Mouse (Mus musculus) heart, adult 2 months (tissue): ENCODE measurements around the gene Trrap.

Experiments used
- CTCF ChIP-seq: fragments of 200-600 bp; IDR thresholded peaks from 2 replicates; pipeline ENCODE4 v1.8.1; 2022; ENCODE audit warnings: antibody characterized with exemption, mild to moderate bottlenecking, moderate library complexity
- EP300 ChIP-seq: fragments of 200-500 bp; IDR thresholded peaks from 2 replicates; pipeline ENCODE4 v1.6.1; 2011; ENCODE audit warnings: low read depth, low read length, control low read depth; ENCODE audit not compliant: insufficient read depth
- POLR2A ChIP-seq: fragments of 200-500 bp; IDR thresholded peaks from 2 replicates; pipeline ENCODE4 v1.6.1; 2011; ENCODE audit warnings: mild to moderate bottlenecking, low read depth, low read length, control low read depth; ENCODE audit not compliant: insufficient read depth

DNA sequence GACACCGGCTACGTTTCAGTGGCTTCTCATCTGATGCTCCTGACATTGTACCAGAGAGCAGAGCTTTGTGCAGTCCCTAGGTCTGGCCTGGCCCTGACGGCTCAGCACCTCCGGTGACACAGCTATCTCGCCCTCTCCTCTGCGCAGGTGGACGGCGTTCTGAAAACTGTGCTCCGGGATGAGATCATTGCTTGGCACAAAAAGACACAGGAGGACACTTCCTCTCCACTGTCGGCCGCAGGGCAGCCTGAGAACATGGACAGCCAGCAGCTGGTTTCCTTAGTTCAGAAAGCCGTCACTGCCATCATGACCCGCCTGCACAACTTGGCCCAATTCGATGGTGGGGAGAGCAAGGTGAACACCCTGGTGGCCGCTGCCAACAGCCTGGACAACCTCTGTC is 91.0 kb downstream of the Trrap start:
- no peak for TF ChIP-seq EP300
- no peak for TF ChIP-seq CTCF
- no peak for TF ChIP-seq POLR2A
